Mouse (Mus musculus): Measurements from ENCODE around the gene Triml2.

- TF ChIP-seq GATA1 (IDR thresholded peaks at IDR 0.05; ENCODE audit: borderline replicate concordance, low read length) (no peak), FLI1 (IDR thresholded peaks at IDR 0.05; ENCODE audit: low read length) (no peak)
These were observed 3.4 kb upstream of the Triml2 start for GRCm38 (mm10) chr8:43176766-43177486.
